Mouse (Mus musculus): ENCODE data around the gene Nt5m. TPM values are rescaled to one million over a fixed set of nuclear protein-coding genes. Genes with fewer than 3 reads are reported as not detected.

Nt5m gene
- polyA plus RNA-seq, 1 experiment from 2014 or later = 42.6 TPM

DNA sequence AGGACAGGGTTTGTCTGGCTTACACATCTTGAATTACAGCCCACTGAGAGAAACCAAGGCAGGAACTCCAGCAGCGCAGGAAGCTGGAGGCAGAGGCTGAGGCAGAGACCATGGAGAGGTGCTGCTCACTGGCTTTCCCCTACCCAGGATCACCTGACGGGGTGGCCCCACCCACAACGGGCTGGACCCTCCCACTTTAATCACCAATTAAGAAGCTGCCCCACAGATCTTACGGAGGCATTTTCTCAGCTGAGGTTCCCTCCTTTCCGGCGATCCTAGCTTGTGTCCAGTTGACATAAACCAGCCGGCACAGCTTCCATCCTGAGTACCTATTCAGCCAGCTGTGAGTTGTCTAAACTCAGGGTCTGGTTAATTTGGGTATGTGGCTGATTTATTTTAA lies 82.0 kb downstream of the Nt5m start:
- DNase-seq (ENCODE audit: low spot score) (no peak), ATAC-seq (ENCODE audit: low FRiP score) (no peak)
- Histone ChIP-seq H3K27ac (ENCODE audit: low read depth, low read length) (no peak overlapping the region), H3K4me1 (replicated peaks; ENCODE audit: control insufficient read depth, insufficient read depth, low read length) (no peaks in the 10 kb centered on the region), H3K9ac (ENCODE audit: low read depth, low read length) (no peak overlapping the region), H3K4me2 (replicated peaks; ENCODE audit: low read depth, low read length) (no peak overlapping the region), H3K27me3 (ENCODE audit: control insufficient read depth, insufficient read depth, low read length) (no peaks in the 10 kb centered on the region), H3K9me3 (ENCODE audit: control insufficient read depth, low read length) (no peaks in the 10 kb centered on the region), H3K36me3 (ENCODE audit: control insufficient read depth, insufficient read depth, low read length) (no peaks in the 10 kb centered on the region), H3K4me3 (ENCODE audit: low read depth, low read length) (no peak overlapping the region)
- WGBS = 19% methylated on average over 7 of the region's 7 CpGs

DNA sequence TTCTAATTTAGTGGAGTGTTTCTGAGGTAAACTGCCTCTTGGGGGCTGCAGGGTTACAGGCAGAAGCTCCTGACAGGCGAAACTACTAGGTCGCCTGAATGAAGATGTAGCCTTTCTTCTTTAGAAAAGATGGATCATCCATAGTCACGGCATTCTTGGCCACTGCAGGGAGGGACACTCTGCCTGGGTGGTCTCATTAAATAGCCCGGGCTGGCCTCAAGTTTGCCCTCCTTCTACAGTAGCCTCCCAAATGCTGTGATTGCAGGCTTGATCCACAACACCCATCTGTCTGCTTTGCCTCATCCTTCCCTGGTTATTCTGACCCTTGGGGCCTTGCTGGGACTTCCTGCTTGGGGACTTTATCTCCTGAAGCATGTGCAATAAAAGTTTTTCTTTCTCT lies 90.8 kb downstream of the Nt5m start:
- Histone ChIP-seq H3K36me3 (ENCODE audit: control insufficient read depth, insufficient read depth, low read length) (no peaks in the 10 kb centered on the region), H3K4me2 (replicated peaks; ENCODE audit: low read depth, low read length) (no peak overlapping the region), H3K27ac (ENCODE audit: low read depth, low read length) (no peak overlapping the region), H3K4me1 (replicated peaks; ENCODE audit: control insufficient read depth, insufficient read depth, low read length) (no peaks in the 10 kb centered on the region), H3K9me3 (ENCODE audit: control insufficient read depth, low read length) (no peaks in the 10 kb centered on the region), H3K9ac (ENCODE audit: low read depth, low read length) (no peak overlapping the region), H3K4me3 (ENCODE audit: low read depth, low read length) (no peak overlapping the region), H3K27me3 (ENCODE audit: control insufficient read depth, insufficient read depth, low read length) (no peaks in the 10 kb centered on the region)
- ATAC-seq (ENCODE audit: low FRiP score) (no peak), DNase-seq (ENCODE audit: low spot score) (no peak)
- 32% methylated on average over 4 of the region's 4 CpGs for WGBS

Other genes with a start within 250 kb of the Nt5m start
- not detected in 2 replicates for gene Olfr223, start 246.2 kb upstream of the Nt5m start, polyA plus RNA-seq (2014; fragmentation: Nextera tagmentation; extraction: Ambion mirVana)
- gene Mprip, start 178.1 kb upstream of the Nt5m start, polyA plus RNA-seq (2014; fragmentation: Nextera tagmentation; extraction: Ambion mirVana) = 49.7 and 62.9 TPM in 2 replicates
- 0.31 and 0.47 TPM in 2 replicates for gene Pld6, start 51.8 kb upstream of the Nt5m start, polyA plus RNA-seq (2014; fragmentation: Nextera tagmentation; extraction: Ambion mirVana)
- gene Flcn, start 29.4 kb upstream of the Nt5m start, polyA plus RNA-seq (2014; fragmentation: Nextera tagmentation; extraction: Ambion mirVana) = 25.9 and 26.4 TPM in 2 replicates
- gene Cops3, start 391 bp downstream of the Nt5m start, polyA plus RNA-seq (2014; fragmentation: Nextera tagmentation; extraction: Ambion mirVana) = 246 and 254 TPM in 2 replicates
- gene Med9, start 108.8 kb downstream of the Nt5m start, polyA plus RNA-seq (2014; fragmentation: Nextera tagmentation; extraction: Ambion mirVana) = 40.1 and 44.9 TPM in 2 replicates
- 1.2 and 1.5 TPM in 2 replicates for gene Rasd1, start 125.5 kb downstream of the Nt5m start, polyA plus RNA-seq (2014; fragmentation: Nextera tagmentation; extraction: Ambion mirVana)
- 5.1 and 7.2 TPM in 2 replicates for gene Pemt, start 207.0 kb downstream of the Nt5m start, polyA plus RNA-seq (2014; fragmentation: Nextera tagmentation; extraction: Ambion mirVana)

Measured in hindbrain, embryonic 11.5 days (tissue).